9 mouse cellular contexts compared by ENCODE assay signal in the genomic region with DNA sequence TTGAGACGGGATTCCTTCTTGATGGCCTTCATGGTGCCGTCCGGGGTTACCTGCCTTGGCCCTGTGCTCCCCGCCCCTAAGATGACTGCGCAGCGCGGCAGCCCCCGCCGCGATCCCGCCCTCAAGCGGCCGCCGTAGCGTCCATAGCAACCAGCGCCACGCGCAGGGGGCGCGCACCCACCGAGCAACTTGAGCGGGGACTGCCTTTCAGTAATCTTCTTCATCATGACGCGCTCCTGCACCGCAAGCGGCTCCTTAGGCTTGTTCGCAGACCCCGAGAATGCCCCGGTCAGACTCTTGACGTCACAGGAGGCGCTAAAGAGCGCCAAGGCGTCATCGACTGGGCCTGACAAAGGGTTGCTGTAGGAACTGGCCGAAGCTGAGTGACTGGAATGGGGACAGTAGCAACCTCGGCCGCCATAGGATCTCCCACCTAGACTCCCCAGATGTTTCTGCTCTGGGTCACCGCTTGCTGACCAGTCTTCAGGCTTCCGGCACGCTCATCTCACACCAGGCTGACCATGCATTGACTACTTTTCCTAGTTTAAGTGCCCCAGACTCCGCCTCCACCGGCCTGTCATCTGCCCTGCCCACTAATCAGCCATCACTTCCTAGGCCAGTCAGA. TPM values are rescaled to one million over a fixed set of nuclear protein-coding genes. Genes with fewer than 3 reads are reported as not detected.
A peak's percentile ranks its signal among the peaks of the same experiment; 100 is the strongest.
DNase-seq lines count a peak whose midpoint lies in the region; ATAC-seq and TF ChIP-seq lines count a peak whose summit lies in the region.
"Had no signal": no experiment of that assay in that cellular context is flagged by ENCODE, and none has a peak within 500 bp of the region (broad histone marks: within the 10 kb centered on the region; RNA-seq: fewer than 3 reads in every experiment).

TSS of gene Mycbpap (minus strand) at position 524 of the 625 bp plus-strand sequence.

- intact Hi-C loops in gastrocnemius, postnatal 14 days (cut with DNase I; ENCODE audit: low total_unique reads), result no loop called here

- no peaks in the 10 kb centered on the region for H3K36me3 ChIP-seq in heart, embryonic 10.5 days
- no peaks in the 10 kb centered on the region for H3K36me3 ChIP-seq in kidney, embryonic 14.5 days (ENCODE audit: control insufficient read depth, insufficient read depth, low read length)
- H3K36me3 ChIP-seq in liver, embryonic 11.5 days (ENCODE audit: control insufficient read depth, insufficient read depth, low read length), result no peaks in the 10 kb centered on the region
- no peaks in the 10 kb centered on the region for H3K36me3 ChIP-seq in midbrain, postnatal 0 days (ENCODE audit: insufficient read depth, low read length)
- H3K36me3 ChIP-seq in splenic B cell, adult 2 months (ENCODE audit: control insufficient read depth, insufficient read depth, low read length, poor library complexity, severe bottlenecking), result no peaks in the 10 kb centered on the region

- H3K27ac ChIP-seq in heart, embryonic 10.5 days, result peak within 1 kb of the TSS; percentile 91
- H3K27ac ChIP-seq in kidney, embryonic 14.5 days (ENCODE audit: low read depth, low read length), result 0 out of 2 replicates have a peak within 1 kb of the TSS, but pooled peaks have one; percentile 30
- H3K27ac ChIP-seq in liver, embryonic 11.5 days (ENCODE audit: low read depth, low read length), result no peak within 1 kb of the TSS
- no peak within 1 kb of the TSS for H3K27ac ChIP-seq in midbrain, postnatal 0 days (ENCODE audit: low read depth, low read length)

- ATAC-seq in kidney, embryonic 14.5 days (ENCODE audit: low FRiP score, low TSS enrichment), result peak; percentile 61
- peak; percentile 57 for ATAC-seq in liver, embryonic 11.5 days (replicated peaks; ENCODE audit: low FRiP score)
- ATAC-seq in midbrain, postnatal 0 days (ENCODE audit: low FRiP score), result peak; percentile 68; the same call in 1 of the 2 replicates

- H3K4me3 ChIP-seq in heart, embryonic 10.5 days, result peak within 1 kb of the TSS; percentile 73
- H3K4me3 ChIP-seq in kidney, embryonic 14.5 days (ENCODE audit: low read length), result peak within 1 kb of the TSS; percentile 52
- H3K4me3 ChIP-seq in liver, embryonic 11.5 days (ENCODE audit: low read depth, low read length), result peak within 1 kb of the TSS; percentile 61
- H3K4me3 ChIP-seq in midbrain, postnatal 0 days (ENCODE audit: low read depth, low read length), result peak within 1 kb of the TSS; percentile 39

- H3K9ac ChIP-seq in kidney, embryonic 14.5 days (ENCODE audit: low read depth, low read length), result peak within 1 kb of the TSS; percentile 64
- peak within 1 kb of the TSS; percentile 37 for H3K9ac ChIP-seq in liver, embryonic 11.5 days (ENCODE audit: low read depth, low read length)
- H3K9ac ChIP-seq in midbrain, postnatal 0 days (replicated peaks; ENCODE audit: low read length, poor library complexity, severe bottlenecking), result peak within 1 kb of the TSS; percentile 20; the same call in 1 of the 2 replicates

- H3K27me3 ChIP-seq in heart, embryonic 10.5 days (ENCODE audit: insufficient read depth, poor library complexity, severe bottlenecking), result no peaks in the 10 kb centered on the region
- H3K27me3 ChIP-seq in kidney, embryonic 14.5 days (ENCODE audit: control insufficient read depth, insufficient read depth, low read length), result no peaks in the 10 kb centered on the region
- H3K27me3 ChIP-seq in liver, embryonic 11.5 days (replicated peaks; ENCODE audit: control insufficient read depth, insufficient read depth, low read length), result no peaks in the 10 kb centered on the region
- H3K27me3 ChIP-seq in midbrain, postnatal 0 days (ENCODE audit: insufficient read depth, low read length), result no peaks in the 10 kb centered on the region
- no peaks in the 10 kb centered on the region for H3K27me3 ChIP-seq in splenic B cell, adult 2 months (ENCODE audit: control insufficient read depth, insufficient read depth, low read length, poor library complexity, severe bottlenecking)

- TF ChIP-seq CTCF in midbrain, postnatal 0 days (IDR thresholded peaks at IDR 0.05), result peak; percentile 47

- no peaks in the 10 kb centered on the region for H3K9me3 ChIP-seq in heart, embryonic 10.5 days
- H3K9me3 ChIP-seq in kidney, embryonic 14.5 days (ENCODE audit: control insufficient read depth, low read length), result no peaks in the 10 kb centered on the region
- no peaks in the 10 kb centered on the region for H3K9me3 ChIP-seq in liver, embryonic 11.5 days (ENCODE audit: control insufficient read depth, low read length)
- no peaks in the 10 kb centered on the region for H3K9me3 ChIP-seq in midbrain, postnatal 0 days (ENCODE audit: low read length)

- WGBS in heart, embryonic 10.5 days, result under 1% methylated on average over 42 of the region's 42 CpGs
- 1% methylated on average over 41 of the region's 42 CpGs for WGBS in kidney, embryonic 14.5 days
- 1% methylated on average over 42 of the region's 42 CpGs for WGBS in liver, embryonic 11.5 days
- WGBS in midbrain, postnatal 0 days, result 2% methylated on average over 42 of the region's 42 CpGs

- H3K4me2 ChIP-seq in kidney, embryonic 14.5 days (replicated peaks; ENCODE audit: low read depth, low read length), result peak within 1 kb of the TSS; percentile 93
- peak within 1 kb of the TSS; percentile 85 for H3K4me2 ChIP-seq in liver, embryonic 11.5 days
- H3K4me2 ChIP-seq in midbrain, postnatal 0 days (ENCODE audit: low read depth, low read length, poor library complexity, severe bottlenecking), result peak within 1 kb of the TSS; percentile 60

- H3K4me1 ChIP-seq in heart, embryonic 10.5 days, result peaks cover 58% of the 10 kb centered on the region
- H3K4me1 ChIP-seq in kidney, embryonic 14.5 days (ENCODE audit: control insufficient read depth, insufficient read depth, low read length), result peaks cover 38% of the 10 kb centered on the region
- H3K4me1 ChIP-seq in liver, embryonic 11.5 days (replicated peaks; ENCODE audit: control insufficient read depth, insufficient read depth, low read length), result no peaks in the 10 kb centered on the region
- 0 out of 2 replicates have a peak, but pooled peaks cover 4% of the 10 kb centered on the region for H3K4me1 ChIP-seq in midbrain, postnatal 0 days (ENCODE audit: insufficient read depth, low read length)

- DNase-seq in gastrocnemius, postnatal 14 days, result peak; percentile 32
- no peak for DNase-seq in gastrocnemius, postnatal 25 days
- peak; percentile 85 for DNase-seq in embryo, embryonic 10 days (ENCODE audit: low spot score)
- peak; percentile 90 for DNase-seq in heart, embryonic 10.5 days (ENCODE audit: low spot score)
- peak; percentile 71 for DNase-seq in liver, embryonic 11.5 days (ENCODE audit: low spot score)
- peak; percentile 67 for DNase-seq in midbrain, postnatal 0 days (ENCODE audit: low spot score)
- peak; percentile 51 for DNase-seq in splenic B cell, adult 2 months (ENCODE audit: low read depth, low spot score)

RNA-seq across cellular contexts. Expression of gene Mycbpap, which starts in this region (rescaled TPM):
- total RNA-seq in gastrocnemius, postnatal 14 days (2021), result under 1 TPM in 1 of 2 experiments, not detected in 1; 0.13 TPM
- not detected for total RNA-seq in gastrocnemius, postnatal 25 days (2021)
- polyA plus RNA-seq in heart, embryonic 10.5 days (2016; fragmentation: Nextera tagmentation; extraction: Ambion mirVana), result 9.3 and 12.5 TPM in 2 replicates
- polyA plus RNA-seq in kidney, embryonic 14.5 days (2014; fragmentation: Nextera tagmentation; extraction: Ambion mirVana), result 1.6 and 2.6 TPM in 2 replicates
- polyA plus RNA-seq in liver, embryonic 11.5 days (2014; fragmentation: Nextera tagmentation; extraction: Ambion mirVana), result 0.84 and 1.1 TPM in 2 replicates
- total RNA-seq in midbrain, postnatal 0 days (2014; rRNA removed), result 3.2 and 4.4 TPM in 2 replicates
- polyA plus RNA-seq in midbrain, postnatal 0 days (2015; fragmentation: Nextera tagmentation; extraction: Ambion mirVana), result 1.2 and 2.0 TPM in 2 replicates
- total RNA-seq: neutrophil, adult 5-6 weeks had no signal

Comparison
In these comparisons a context has a peak if more than half of its experiments do, and no peak if none do; other contexts are left out.
1. Peak in DNase-seq in gastrocnemius, postnatal 14 days; RNA of the gene not detected or under 1 TPM.
2. H3K27ac ChIP-seq: peak in heart, embryonic 10.5 days (single experiment) and kidney, embryonic 14.5 days (single experiment); none in liver, embryonic 11.5 days (single experiment) and midbrain, postnatal 0 days (single experiment).
3. Peak in every context shown above with its lines, with median percentiles within 50 percentile points of each other: H3K4me3 ChIP-seq, ATAC-seq, H3K4me2 ChIP-seq and H3K9ac ChIP-seq.